Mouse (Mus musculus) testis, postnatal 10 days (tissue): ENCODE data around the gene Svbp.

Source experiments
- DNase-seq: peaks from one replicate; pipeline ENCODE4 v3.0.0; 2021; ENCODE audit warnings: low spot score

The Svbp gene

DNA sequence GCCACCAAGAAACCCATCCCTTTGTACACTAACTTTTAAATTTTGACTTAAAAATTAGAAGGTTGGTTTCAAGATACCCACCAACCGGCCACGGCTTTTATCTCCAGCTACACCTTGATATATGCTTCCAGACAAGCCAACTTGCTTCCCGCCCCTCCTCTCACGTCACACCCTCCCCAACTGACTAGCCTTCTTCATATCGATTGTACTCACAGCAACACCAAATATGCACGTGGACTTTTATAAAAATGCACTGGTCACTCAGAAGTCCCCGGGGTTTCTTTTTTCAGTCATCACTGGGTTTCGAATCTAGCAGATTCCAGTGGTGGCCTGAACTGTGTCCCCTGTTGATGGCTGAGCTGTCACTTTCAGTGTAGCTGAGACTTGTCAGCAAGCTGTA, 4.5 kb upstream of the Svbp start:
- no peak for DNase-seq

DNA sequence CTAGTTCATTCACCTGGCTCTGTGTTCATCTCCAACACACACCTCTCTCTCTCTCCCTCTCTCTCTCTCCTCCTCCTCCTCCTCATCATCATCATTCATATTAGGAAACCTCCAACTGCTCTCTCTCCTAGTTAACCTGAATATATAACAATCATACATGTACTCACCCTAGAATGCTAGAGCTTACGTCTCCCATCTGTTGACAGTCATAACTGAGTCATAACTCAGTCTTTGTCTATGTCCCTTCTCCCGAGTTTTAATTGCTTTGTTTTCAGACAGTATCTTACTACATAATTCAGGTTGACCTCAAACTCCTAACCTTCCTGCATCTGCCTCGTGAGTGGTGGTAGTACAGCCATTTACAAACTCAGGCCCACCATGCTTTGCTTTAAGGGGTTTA, 3.8 kb upstream of the Svbp start:
- no peak for DNase-seq

DNA sequence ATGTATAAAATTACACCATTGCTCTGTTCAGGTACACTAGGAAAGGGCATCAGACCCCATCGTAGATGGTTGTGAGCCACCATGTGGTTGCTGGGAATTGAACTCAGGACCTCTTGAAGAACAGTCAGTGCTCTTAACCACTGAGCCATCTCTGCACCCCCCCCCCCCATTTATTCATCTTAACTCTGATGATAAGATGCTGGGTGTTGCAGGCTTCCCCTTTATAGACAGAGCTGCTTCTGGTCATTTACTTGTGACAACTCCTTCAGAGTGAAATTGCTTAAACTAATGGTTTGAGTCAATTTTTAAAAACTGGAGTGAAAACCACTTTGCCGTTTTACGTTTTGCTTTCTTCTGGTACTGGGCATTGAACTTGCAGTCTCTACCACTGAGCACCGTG, 2.3 kb upstream of the Svbp start:
- DNase-seq = no peak

DNA sequence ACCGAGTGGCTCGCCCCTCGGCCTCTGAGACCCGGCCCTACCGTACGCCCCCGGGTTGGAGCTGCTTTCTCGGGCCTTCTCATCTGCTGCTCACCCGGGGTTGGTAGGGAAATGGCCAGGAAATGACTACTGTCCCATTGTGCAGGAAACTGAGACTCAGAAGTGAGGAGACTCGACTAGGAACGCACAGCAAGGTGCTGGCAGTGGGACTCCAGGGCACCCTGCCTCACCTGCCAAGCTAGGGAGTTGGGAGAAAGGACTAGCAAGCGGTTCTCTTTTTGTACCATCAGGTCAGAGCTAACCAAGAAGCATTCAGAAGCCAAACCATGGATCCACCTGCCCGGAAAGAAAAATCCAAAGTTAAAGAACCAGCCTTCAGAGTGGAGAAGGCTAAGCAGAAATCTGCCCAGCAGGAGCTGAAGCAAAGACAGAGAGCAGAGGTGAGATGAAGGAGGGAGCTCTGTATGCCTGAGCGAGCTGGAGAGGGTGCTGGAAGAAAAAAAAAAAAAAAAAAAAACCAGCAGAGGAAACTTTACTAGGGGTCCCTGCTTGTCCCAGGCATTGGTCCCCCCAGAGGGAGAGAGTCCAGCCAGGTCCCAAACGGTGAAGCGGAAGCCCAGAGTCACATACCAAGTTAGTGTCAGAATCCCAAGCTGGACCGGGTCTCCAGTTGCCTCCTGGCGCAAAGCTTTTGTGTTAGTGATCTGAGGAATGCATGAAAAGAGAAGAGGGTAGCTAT, 645 bp downstream of the Svbp start:
- DNase-seq = no peak

DNA sequence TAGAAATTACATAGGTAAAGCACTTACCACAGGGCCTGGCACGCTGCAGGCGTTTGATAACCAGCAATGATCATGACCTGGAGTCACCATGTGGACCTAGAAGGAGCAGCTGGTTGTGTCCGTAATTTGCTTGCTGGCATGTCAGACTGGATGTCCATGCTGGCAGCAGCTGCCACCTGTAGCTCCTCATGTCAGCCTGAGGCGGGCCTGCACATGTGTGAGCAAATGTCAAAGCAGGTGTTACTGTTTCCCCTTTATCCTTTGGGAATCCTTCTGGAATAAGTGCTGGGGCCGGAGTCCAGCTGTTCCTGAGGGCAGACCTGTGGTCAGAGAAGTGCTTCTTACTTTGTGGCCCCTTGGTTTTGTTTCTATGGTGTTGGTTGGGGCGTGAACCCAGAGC, 3.0 kb downstream of the Svbp start:
- no peak for DNase-seq

DNA sequence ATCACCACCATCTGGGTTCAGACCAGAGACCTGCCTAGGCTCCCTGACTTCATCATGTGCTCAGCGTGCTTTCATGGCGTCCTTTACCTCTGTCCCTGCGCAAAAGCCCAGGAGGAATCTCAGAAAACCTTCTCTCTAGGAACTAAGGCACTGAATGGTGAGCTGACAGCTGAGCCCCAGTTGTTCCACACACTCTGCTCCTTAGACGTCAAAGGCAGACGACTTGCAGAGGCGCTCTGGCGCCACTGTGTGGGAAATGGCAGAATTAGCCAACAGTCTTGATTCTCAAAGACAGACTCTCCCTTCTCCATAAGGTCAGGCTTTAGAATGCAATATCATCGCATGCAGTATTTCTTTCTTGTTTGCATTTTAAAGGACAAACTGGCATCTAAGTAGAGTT, 9.6 kb downstream of the Svbp start:
- DNase-seq = peak; percentile 76

DNA sequence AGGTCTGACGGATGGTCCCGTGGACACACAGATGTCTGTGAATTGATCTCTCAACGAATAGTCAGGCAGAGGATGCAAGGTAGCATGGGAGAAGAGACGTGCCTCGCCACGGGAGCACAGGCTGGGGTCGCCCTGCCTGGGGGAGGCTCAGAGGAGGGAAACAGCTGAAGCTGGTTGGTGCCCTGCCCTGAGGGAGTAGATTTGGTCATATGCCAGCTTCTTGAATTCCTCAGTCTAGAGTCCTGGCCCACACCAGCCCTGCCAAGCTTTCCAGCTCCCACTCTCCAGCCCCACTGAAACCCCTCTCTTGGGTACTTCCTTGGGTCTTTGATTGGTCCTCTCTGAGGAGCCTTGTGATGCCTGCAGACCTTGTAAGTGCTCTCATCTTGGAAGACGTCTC, 21.6 kb downstream of the Svbp start:
- DNase-seq = no peak

DNA sequence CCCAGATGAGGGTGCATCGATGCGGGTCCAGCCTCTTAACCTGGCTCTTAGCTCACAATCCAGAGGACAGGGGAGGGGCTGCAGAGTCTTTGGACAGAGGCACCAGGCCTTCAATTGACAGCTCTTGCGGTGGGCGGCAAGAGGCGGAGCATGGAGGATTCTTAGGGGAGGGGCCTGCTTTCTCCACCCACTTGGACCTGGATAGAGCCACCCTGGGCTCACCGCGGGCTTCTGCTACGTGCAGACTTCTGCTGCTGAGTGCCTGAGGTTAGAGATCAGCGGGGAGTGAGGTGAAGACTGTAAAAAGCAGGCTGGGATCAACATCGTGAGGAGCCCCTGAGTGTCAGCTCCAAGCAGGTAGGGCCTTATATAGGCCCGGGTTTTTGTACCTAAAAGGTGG, 23.1 kb downstream of the Svbp start, which contains the start of gene Tmem269:
Gene Tmem269 (minus strand): TSS at position 49 of the 400 bp plus-strand sequence.
- DNase-seq = no peak

DNA sequence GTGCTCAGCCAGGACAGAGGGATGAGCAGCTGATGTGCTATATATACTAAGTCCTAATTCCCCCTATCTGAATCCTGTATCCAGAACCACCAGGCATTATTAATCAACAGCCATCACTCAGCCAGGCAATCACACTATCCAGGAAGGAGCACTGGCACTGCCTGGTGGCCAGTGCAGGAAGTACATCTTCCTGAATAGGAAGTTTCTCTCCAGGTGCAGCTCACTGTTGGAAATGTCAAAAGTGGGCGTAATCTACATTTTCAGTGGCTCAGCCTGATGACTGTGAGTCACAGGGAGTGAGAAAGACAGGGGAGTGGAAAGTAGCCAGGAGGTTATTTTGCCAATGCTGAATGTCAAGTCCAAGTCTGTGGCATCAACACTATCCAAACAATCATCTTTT, 28.6 kb downstream of the Svbp start:
- DNase-seq = no peak

DNA sequence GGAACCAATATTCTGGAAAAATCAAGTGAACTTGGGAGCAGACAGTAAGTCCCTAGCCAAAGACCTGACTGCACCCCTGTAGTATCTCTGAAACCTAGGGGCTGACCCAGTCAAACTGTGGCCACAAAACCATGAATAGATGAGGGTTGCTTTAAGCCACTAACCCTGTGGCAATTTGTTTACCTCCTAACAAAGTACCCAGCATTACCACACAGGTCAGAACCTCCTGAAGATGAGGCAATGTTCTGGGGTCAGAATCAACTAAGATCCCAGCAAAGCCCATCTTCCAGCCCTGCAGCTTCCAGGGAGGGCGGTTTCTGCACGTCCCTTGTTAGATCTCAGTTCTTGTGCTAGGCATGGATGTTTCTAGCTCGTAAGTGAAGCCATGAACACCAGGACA, 29.4 kb downstream of the Svbp start:
- no peak for DNase-seq

DNA sequence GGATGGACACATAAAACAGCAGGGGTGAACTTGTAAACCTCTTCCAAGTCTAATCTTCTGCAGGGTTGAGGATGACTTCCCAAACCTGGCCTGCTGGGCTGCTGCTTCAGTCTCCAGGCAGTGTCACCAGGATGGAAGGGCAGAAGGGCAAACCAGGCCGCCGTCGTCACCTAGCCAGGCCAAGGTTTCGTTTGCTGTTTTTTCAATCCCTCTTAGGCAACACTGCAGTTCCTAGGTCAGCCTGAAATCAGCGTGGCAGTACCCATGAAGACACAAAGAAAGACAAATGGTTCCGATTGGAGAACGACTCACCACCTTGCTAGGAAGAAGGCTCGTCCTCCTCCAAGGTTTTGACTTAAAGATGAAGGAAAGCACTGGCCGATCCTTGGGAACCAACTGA, 30.6 kb downstream of the Svbp start:
- no peak for DNase-seq

DNA sequence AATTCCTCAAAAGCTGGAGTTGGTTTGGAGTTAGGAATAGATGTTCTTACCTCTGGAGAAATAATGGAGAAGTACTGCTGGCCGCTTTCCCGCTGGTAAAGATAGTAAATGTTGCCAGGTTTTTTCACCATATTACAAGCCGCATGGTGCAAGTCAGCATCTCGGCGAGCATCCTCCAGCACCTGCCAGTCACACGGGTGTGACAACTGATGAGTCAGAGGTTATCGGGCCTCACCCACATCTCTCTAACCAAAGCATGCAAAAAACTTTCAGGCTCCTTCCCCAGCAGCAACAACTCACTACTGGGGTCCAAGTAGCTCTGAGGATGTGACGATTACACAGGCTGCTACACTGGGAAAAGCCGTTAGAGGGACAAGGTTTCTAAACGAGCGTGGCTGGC, 31.6 kb downstream of the Svbp start:
- DNase-seq = no peak

DNA sequence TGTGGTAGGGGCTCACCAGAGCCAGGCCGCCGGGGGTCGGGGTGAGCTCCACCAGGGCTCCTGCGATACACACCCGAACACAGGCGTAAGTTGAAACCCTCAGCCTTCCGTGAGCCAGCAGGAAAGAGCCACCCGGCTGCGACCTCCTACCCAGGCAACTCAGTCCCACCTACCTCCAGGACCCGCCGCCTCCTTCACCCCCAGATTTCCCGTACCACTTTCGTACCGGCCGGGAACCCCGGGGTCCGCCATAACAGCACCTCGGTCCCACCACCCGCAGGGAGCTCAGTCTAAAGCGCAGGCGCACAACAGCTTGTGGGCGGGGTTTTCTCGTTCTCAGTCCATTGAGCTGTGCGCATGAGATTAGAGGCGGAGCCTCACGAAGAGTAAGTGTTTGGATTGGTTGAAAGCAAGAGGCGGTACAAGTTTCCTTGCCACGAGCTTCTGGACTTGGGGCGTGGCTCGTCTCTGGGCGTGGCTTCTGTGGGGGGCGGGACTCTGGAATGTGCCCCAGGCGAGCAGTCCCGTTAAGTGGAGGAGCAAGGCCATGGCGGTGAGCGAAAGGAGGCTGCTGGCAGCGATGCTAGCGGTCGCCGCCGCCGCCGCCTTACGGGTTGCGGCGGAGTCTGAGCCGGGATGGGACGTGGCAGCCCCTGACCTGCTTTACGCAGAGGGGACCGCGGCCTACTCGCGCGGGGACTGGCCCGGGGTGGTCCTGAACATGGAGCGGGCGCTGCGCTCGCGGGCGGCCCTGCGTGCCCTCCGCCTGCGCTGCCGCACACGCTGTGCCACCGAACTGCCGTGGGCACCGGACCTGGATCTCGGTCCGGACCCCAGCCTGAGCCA, 37.5 kb downstream of the Svbp start, which contains the start of the genes AU022252 and P3h1:
Gene AU022252 (minus strand): TSS at position 303 of the 846 bp plus-strand sequence.
Gene P3h1 (plus strand): TSS at position 506 of the 846 bp plus-strand sequence.
- peak; percentile 99 for DNase-seq

DNA sequence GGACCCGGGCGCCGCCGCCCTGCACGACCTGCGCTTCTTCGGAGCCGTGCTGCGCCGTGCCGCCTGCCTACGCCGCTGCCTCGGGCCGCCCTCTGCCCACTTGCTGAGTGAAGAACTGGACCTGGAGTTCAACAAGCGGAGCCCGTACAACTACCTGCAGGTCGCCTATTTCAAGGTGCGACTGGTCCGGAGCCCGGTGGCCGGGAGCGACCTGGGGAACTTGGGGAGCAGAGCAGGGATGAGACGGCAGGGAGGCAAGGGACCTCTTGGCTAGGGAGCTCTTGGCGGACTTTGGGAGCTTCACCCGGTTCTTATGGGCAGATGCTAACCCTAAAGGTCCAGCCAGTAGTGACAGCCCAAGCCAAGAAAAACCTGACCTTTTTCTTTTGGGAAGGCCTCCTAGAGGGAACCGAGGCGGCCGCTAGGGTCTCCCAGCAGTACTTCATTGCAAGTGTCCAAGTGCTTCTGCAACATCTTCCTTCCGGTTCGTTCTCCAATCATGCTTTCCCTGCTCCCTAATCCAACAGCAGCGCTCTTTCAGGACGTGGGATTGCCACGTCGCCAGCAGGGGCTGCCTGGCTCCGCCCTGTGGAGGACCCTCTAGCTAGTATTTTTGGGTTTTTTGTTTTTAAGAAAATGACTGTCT, 38.3 kb downstream of the Svbp start:
- peak; percentile 64 for DNase-seq

DNA sequence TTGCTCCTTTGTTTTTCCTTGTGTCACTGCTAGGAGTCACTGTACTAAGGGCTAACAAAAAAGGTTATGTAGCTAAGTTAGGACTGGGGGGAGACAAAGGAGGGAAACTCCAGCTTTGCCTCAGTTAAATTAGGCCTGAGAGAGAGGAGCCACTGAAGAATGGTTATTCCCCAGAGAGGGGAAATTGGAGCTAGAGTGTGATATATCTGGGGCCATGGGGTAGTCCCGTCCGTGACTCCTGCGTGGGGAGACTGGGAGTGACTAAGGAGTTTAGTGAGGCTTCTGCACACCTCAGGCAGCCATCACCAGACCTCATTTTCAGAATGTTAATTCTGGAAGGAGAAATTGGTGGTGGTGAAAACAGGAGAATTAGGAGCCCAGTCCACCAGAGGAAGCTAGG, 39.2 kb downstream of the Svbp start:
- no peak for DNase-seq

DNA sequence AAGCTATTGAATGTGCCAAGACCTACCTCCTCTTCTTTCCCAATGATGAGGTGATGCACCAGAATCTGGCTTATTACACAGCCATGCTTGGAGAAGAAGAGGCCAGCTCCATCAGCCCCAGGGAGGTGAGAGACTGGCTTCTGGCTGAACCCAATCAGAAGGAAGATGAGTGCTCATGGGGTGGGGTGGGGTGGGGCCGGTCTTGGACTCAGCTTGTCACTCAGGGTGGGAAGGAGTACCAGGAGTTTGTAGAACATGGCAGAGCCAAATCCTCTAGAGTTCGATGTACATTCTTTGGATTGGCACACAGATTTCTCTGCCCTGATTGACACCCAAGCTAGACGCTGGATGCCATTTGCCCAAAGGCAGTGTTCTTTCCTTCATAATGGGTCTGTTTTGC, 43.6 kb downstream of the Svbp start:
- DNase-seq = no peak

DNA sequence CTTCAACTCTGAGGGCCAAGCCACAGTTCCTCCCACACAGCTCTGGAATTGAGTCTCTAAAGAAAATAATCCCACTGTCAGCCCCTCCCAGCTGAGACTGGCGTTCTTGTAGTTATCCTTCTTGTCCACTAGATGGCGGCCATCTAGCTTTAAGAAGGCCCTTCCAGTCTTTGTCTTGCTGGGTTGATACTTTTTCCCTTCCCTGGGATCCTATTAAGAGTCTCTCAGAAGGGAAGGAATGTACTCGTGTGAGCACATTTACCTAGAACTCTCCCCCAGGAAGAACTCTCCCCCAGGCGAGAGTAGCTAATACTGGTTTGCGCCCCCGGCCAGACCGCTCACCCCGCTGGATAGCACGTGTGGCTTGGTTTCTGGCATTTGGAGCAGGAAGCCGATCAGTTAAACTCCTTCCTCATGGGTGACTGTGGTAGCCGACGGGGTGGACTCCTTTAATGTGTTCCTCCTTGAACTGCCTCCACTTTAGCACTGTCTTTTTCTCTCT, 44.1 kb downstream of the Svbp start:
- no peak for DNase-seq

DNA sequence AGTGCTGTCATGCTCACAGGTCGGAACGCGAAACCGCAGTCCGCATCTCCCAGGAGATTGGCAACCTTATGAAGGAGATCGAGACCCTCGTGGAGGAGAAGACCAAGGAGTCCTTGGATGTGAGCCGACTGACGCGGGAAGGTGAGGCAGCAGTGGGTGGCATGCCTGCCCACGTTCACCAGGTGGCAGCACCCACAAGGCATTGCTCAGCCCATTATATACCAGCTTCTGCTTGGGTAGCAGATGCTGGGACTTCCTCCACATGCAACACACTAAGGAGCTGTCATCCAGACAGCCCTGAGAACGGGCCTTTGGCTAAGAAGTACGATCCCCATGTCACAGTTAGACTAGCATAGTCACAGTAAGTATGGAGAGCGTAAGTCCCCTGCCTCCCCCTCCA, 46.6 kb downstream of the Svbp start:
- DNase-seq = peak; percentile 69

DNA sequence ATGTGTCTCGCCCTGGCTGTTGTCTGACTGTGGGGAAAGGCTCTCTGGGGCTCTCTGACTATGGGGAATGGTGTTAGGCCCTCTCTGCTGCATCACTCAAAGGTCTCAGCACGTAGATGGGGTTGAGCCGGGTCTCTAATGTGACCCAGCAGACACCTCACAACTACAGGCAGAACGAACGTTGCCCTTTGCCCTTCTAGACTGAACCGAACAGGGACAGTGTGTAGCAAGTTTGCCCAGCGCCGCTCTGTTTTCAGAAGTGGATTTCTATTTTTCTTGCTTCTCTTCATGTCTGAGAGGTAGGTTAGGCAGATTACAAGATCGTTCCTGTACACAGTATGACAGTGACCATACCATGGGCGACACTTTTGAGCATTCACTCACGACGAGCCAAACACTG, 47.5 kb downstream of the Svbp start:
- DNase-seq = no peak

DNA sequence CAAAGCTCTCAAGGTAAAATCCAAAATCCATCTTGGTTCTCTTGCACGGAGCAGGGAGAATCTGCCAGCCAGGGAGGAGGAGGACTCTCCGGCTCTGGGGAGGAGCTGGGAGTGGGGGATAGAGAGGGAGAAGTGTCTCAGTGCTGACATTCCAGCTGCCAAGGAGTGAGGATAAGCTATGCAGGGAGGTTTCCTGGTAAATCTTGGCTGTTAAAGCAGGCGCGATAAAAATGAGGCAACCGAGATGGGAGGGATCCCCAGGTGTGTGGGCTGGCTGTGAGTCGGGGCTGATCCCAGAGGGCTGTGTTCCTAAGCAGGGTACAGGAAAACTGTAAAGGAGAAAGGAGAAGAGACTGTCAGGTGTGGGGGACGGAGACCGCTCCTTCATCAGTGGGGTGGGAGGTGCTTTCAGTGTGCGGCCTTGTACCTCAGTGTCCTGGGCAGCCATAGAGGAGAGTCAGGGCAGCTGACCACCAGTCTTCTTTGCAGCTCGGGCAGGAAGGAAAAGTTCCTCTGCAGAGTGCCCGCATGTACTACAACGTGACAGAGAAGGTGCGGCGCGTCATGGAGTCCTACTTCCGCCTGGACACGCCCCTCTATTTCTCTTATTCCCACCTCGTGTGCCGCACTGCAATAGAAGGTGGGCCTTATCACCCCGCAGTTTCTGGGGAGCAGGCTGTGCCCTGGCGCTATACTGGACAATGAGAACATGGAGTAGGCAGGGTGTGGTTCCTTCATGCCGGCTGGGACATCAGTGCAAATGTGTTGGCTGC, 49.5 kb downstream of the Svbp start:
- no peak for DNase-seq

DNA sequence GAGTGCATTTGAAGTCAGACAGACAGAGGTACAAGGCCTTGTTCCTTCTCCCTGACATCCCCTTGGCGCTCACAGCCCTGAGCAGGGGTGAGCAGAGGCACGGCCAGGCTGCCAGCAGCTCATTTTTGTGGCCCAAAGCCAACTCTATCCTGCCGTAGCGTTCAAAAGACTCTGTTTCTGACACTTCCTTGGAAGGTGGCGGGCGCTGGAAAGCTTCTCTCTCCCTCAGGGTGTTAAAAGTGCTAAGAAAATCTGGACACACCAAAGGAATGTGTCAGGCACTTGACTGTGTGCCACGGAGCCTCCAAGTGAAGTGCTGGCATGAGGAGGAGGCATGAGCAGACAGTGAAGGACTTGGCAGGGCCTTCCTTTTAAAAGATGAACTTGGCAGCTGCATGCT, 50.5 kb downstream of the Svbp start:
- peak; percentile 61 for DNase-seq

DNA sequence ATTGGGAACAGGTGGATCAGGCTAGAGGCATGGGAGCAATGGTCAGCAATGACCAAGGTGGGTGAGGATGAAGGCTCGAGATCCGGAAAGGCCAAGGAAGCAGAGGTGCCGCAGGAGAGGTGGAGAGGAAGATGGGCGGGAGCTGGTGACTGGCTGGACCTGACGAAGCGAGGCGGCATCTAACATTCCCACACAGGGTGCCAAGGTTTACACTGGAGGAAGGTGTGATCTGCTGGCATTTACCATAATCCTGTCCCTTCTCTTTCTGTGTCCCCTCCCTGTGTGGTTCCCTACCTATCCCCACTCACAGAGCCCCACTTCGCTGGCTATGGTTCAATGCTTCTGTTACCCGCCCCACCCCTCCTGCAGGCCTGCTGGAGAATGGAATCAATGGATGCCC, 50.9 kb downstream of the Svbp start:
- no peak for DNase-seq
